Mouse (Mus musculus) limb, embryonic 14.5 days (tissue): ENCODE results near the gene Pmpca. TPM values are rescaled to one million over a fixed set of nuclear protein-coding genes. Genes with fewer than 3 reads are reported as not detected.

Source experiments
- ATAC-seq: fragments of 200-750 bp; cut with Nextera tagmentation; 2 replicates; pipeline ENCODE4 v1.8.0; 2017; ENCODE audit warnings: low read depth, moderate number of reproducible peaks, moderate TSS enrichment; ENCODE audit not compliant: low FRiP score
- DNase-seq: peaks from one replicate; pipeline ENCODE4 v3.0.0-alpha.2; 2015; ENCODE audit warnings: low spot score
- H3K27ac ChIP-seq: fragments of 300-500 bp; sonication (generic); replicated peaks from 2 replicates; pipeline ENCODE4 v1.5.1; 2014; ENCODE audit warnings: low read depth, mild to moderate bottlenecking, low read length, moderate library complexity, mixed read lengths
- H3K27me3 ChIP-seq: fragments of 300-500 bp; sonication (generic); 2 replicates; pipeline ENCODE4 v1.6.1; 2014; ENCODE audit warnings: low read length, mixed read lengths; ENCODE audit not compliant: control insufficient read depth, insufficient read depth
- H3K36me3 ChIP-seq: fragments of 300-500 bp; sonication (generic); 2 replicates; pipeline ENCODE4 v1.6.1; 2014; ENCODE audit warnings: mild to moderate bottlenecking, low read length, moderate library complexity, mixed read lengths; ENCODE audit not compliant: control insufficient read depth, insufficient read depth
- H3K4me1 ChIP-seq: fragments of 300-500 bp; sonication (generic); 2 replicates; pipeline ENCODE4 v1.6.1; 2014; ENCODE audit warnings: antibody characterized with exemption, low read length, mixed read lengths; ENCODE audit not compliant: control insufficient read depth, insufficient read depth
- H3K4me2 ChIP-seq: fragments of 300-500 bp; sonication (generic); replicated peaks from 2 replicates; pipeline ENCODE4 v1.6.1; 2014; ENCODE audit warnings: low read depth, mild to moderate bottlenecking, low read length, moderate library complexity; ENCODE audit not compliant: severe bottlenecking
- H3K4me3 ChIP-seq: fragments of 300-500 bp; sonication (generic); replicated peaks from 2 replicates; pipeline ENCODE4 v1.5.1; 2014; ENCODE audit warnings: low read length
- H3K9ac ChIP-seq: fragments of 300-500 bp; sonication (generic); 2 replicates; pipeline ENCODE4 v1.6.1; 2014; ENCODE audit warnings: mild to moderate bottlenecking, low read depth, low read length, moderate library complexity; ENCODE audit not compliant: severe bottlenecking
- H3K9me3 ChIP-seq: fragments of 300-500 bp; sonication (generic); 2 replicates; pipeline ENCODE4 v1.6.1; 2016; ENCODE audit warnings: low read length; ENCODE audit not compliant: control insufficient read depth
- POLR2A ChIP-seq: fragments of 200-500 bp; IDR thresholded peaks from 2 replicates; pipeline ENCODE4 v1.8.0; 2012; ENCODE audit warnings: inconsistent platforms, mild to moderate bottlenecking, moderate library complexity, borderline replicate concordance; ENCODE audit not compliant: insufficient read depth, insufficient read length; ENCODE audit errors: extremely low read depth
- WGBS: fragments of 180-500 bp; shearing (Covaris S2); extraction: QIAGEN DNeasy Blood & Tissue Kit; methylation state at CpG from one replicate; pipeline ENCODE4 v1.1.7; 2014; 5-methylcytosine and 5-hydroxymethylcytosine counted together
- polyA plus RNA-seq, 2 experiments: library from polyadenylated mRNA; depleted of rRNA in 1 of 2; stranded (reverse) in 1 of 2; unstranded in 1 of 2; fragments of >200 nt; fragmentation: Nextera tagmentation in 1 of 2; extraction: Ambion mirVana in 1 of 2; gene quantifications; 2 replicates each; pipeline versions ENCODE4 v1.2.1 to v1.2.3; 2012 to 2014

Pmpca gene
- polyA plus RNA-seq, 2 experiments, result 72.3 to 106 TPM

GRCm38 (mm10) chr2:26351358-26352290 is 37.5 kb upstream of the Pmpca start, which contains the start of gene Dnlz:
Dnlz (minus strand) TSS chr2:26352110.
- H3K27ac ChIP-seq, result peak within 1 kb of the TSS; percentile 77
- peak within 1 kb of the TSS; percentile 70 for H3K4me3 ChIP-seq
- peak within 1 kb of the TSS; percentile 91 for H3K9ac ChIP-seq
- H3K36me3 ChIP-seq, result peaks cover 38% of the 10 kb centered on the region
- TF ChIP-seq POLR2A, result 0 out of 2 replicates have a peak, but pooled peaks have one; percentile 39
- H3K27me3 ChIP-seq, result no peaks in the 10 kb centered on the region
- H3K9me3 ChIP-seq, result no peaks in the 10 kb centered on the region
- 2% methylated on average over 59 of the region's 62 CpGs for WGBS
- ATAC-seq, result peak; percentile 88
- H3K4me2 ChIP-seq, result peak within 1 kb of the TSS; percentile 97
- H3K4me1 ChIP-seq, result peaks cover 12% of the 10 kb centered on the region
- DNase-seq, result peak; percentile 95

GRCm38 (mm10) chr2:26352291-26352910 is 36.7 kb upstream of the Pmpca start:
- H3K27ac ChIP-seq, result peak overlapping the region; percentile 48; the same call in 1 of the 2 replicates
- WGBS, result 5% methylated on average over 35 of the region's 36 CpGs
- peak overlapping the region; percentile 97 for H3K4me2 ChIP-seq
- peaks cover 12% of the 10 kb centered on the region for H3K4me1 ChIP-seq
- no peaks in the 10 kb centered on the region for H3K9me3 ChIP-seq
- peak overlapping the region; percentile 91 for H3K9ac ChIP-seq
- ATAC-seq (peak; percentile 23), DNase-seq (no peak)
- no peak for TF ChIP-seq POLR2A
- H3K27me3 ChIP-seq, result no peaks in the 10 kb centered on the region
- H3K4me3 ChIP-seq, result peak overlapping the region; percentile 70
- peaks cover 30% of the 10 kb centered on the region for H3K36me3 ChIP-seq

GRCm38 (mm10) chr2:26353066-26353980 is 35.8 kb upstream of the Pmpca start:
- Histone ChIP-seq H3K36me3 (peaks cover 21% of the 10 kb centered on the region), H3K4me2 (peak overlapping the region; percentile 97), H3K9me3 (no peaks in the 10 kb centered on the region), H3K27ac (no peak overlapping the region), H3K27me3 (no peaks in the 10 kb centered on the region), H3K4me1 (peaks cover 12% of the 10 kb centered on the region), H3K4me3 (no peak overlapping the region), H3K9ac (no peak overlapping the region)
- ATAC-seq, result no peak
- no peak for TF ChIP-seq POLR2A
- 87% methylated on average over 11 of the region's 11 CpGs for WGBS
- DNase-seq, result no peak

- TF ChIP-seq POLR2A, result no peak
- no peak overlapping the region for H3K27ac ChIP-seq
- DNase-seq (no peak), ATAC-seq (no peak)
- no peak overlapping the region for H3K9ac ChIP-seq
- WGBS, result 91% methylated on average over 4 of the region's 4 CpGs
- no peaks in the 10 kb centered on the region for H3K9me3 ChIP-seq
- H3K4me2 ChIP-seq, result no peak overlapping the region
- H3K4me3 ChIP-seq, result no peak overlapping the region
- no peaks in the 10 kb centered on the region for H3K27me3 ChIP-seq
- H3K36me3 ChIP-seq, result peaks cover 12% of the 10 kb centered on the region
- peaks cover 12% of the 10 kb centered on the region for H3K4me1 ChIP-seq
Observed at GRCm38 (mm10) chr2:26354401-26354800, 34.7 kb upstream of the Pmpca start.
